In genomic region chr6:128436356-128437005, GRCm38 (mm10) we compare ENCODE assay signal across 9 mouse cellular contexts. TPM values are rescaled to one million over a fixed set of nuclear protein-coding genes. Genes with fewer than 3 reads are reported as not detected.
DNase-seq lines count a peak whose midpoint lies in the region; ATAC-seq and TF ChIP-seq lines count a peak whose summit lies in the region.
"Had no signal": no experiment of that assay in that cellular context is flagged by ENCODE, and none has a peak within 500 bp of the region (broad histone marks: within the 10 kb centered on the region; RNA-seq: fewer than 3 reads in every experiment).

No protein-coding gene starts in this region.

- peak overlapping the region; percentile 70 for H3K4me2 ChIP-seq in kidney, embryonic 16.5 days (replicated peaks; ENCODE audit: low read depth, low read length)
- H3K4me2 ChIP-seq in intestine, embryonic 16.5 days (ENCODE audit: low read depth, low read length): peak overlapping the region; percentile 69
- H3K4me2 ChIP-seq in myocyte (ENCODE audit: low read depth): peak overlapping the region; percentile 81

- H3K79me2 ChIP-seq in myocyte (ENCODE audit: control insufficient read depth, insufficient read depth): peaks cover 23% of the 10 kb centered on the region

- peaks cover 19% of the 10 kb centered on the region for H3K4me1 ChIP-seq in kidney, embryonic 16.5 days (ENCODE audit: insufficient read depth, low read length)
- peaks cover 3% of the 10 kb centered on the region; the same call in 1 of the 2 replicates for H3K4me1 ChIP-seq in embryonic fibroblast, embryonic 13.5 days (ENCODE audit: control insufficient read depth, insufficient read depth, low read length)
- H3K4me1 ChIP-seq in intestine, embryonic 16.5 days (ENCODE audit: control insufficient read depth, insufficient read depth, low read length): peaks cover 17% of the 10 kb centered on the region

- no peak overlapping the region for H3ac ChIP-seq in myocyte (ENCODE audit: control insufficient read depth, insufficient read length)

- peak overlapping the region; percentile 98 for H3K4me3 ChIP-seq in kidney, embryonic 16.5 days (ENCODE audit: low read length)
- peak overlapping the region; percentile 94 for H3K4me3 ChIP-seq in embryonic fibroblast, embryonic 13.5 days (ENCODE audit: insufficient read depth, low read length)
- H3K4me3 ChIP-seq in intestine, embryonic 16.5 days (ENCODE audit: low read length): peak overlapping the region; percentile 99
- peak overlapping the region; percentile 88 for H3K4me3 ChIP-seq in myocyte

- H3K9ac ChIP-seq in kidney, embryonic 16.5 days (replicated peaks; ENCODE audit: low read length): peak overlapping the region; percentile 97
- H3K9ac ChIP-seq in intestine, embryonic 16.5 days (ENCODE audit: low read depth, low read length): peak overlapping the region; percentile 99

- H3K27me3 ChIP-seq in kidney, embryonic 16.5 days (ENCODE audit: insufficient read depth, low read length): no peaks in the 10 kb centered on the region
- H3K27me3 ChIP-seq in intestine, embryonic 16.5 days (replicated peaks; ENCODE audit: control insufficient read depth, insufficient read depth, low read length): no peaks in the 10 kb centered on the region
- H3K27me3 ChIP-seq in myocyte (ENCODE audit: control insufficient read depth, insufficient read depth, insufficient read length): no peaks in the 10 kb centered on the region

- peaks cover 50% of the 10 kb centered on the region for H3K36me3 ChIP-seq in kidney, embryonic 16.5 days (ENCODE audit: insufficient read depth, low read length)
- peaks cover 39% of the 10 kb centered on the region for H3K36me3 ChIP-seq in intestine, embryonic 16.5 days (ENCODE audit: control insufficient read depth, insufficient read depth, low read length)
- peaks cover 37% of the 10 kb centered on the region for H3K36me3 ChIP-seq in myocyte (ENCODE audit: control insufficient read depth, insufficient read depth)

- TF ChIP-seq POLR2A in embryonic fibroblast, embryonic 13.5 days (IDR thresholded peaks at IDR 0.05; ENCODE audit: low read depth, low read length): no peak
- no peak for TF ChIP-seq POLR2A in myocyte (IDR thresholded peaks at IDR 0.05; ENCODE audit: insufficient read length, low read depth)

- no peak for TF ChIP-seq CTCF in embryonic fibroblast, embryonic 13.5 days (IDR thresholded peaks at IDR 0.05; ENCODE audit: borderline replicate concordance, insufficient read depth, low read length)

- no peak overlapping the region for H3K27ac ChIP-seq in kidney, embryonic 16.5 days (ENCODE audit: low read length)
- H3K27ac ChIP-seq in embryonic fibroblast, embryonic 13.5 days (ENCODE audit: insufficient read depth, low read length): no peak overlapping the region
- no peak overlapping the region for H3K27ac ChIP-seq in intestine, embryonic 16.5 days (ENCODE audit: low read length)

- WGBS in kidney, embryonic 16.5 days: 90% methylated on average over 8 of the region's 8 CpGs
- WGBS in intestine, embryonic 16.5 days: 69% methylated on average over 8 of the region's 8 CpGs

- no peak for DNase-seq in kidney, adult 11 months
- DNase-seq in embryo, embryonic 11 days: no peak
- DNase-seq in embryo, embryonic 10.5 days (ENCODE audit: low spot score): no peak
- DNase-seq: cerebellum, adult 18-20 months had no signal

- H3K9me3 ChIP-seq in kidney, embryonic 16.5 days (ENCODE audit: low read length): no peaks in the 10 kb centered on the region
- no peaks in the 10 kb centered on the region for H3K9me3 ChIP-seq in intestine, embryonic 16.5 days (ENCODE audit: control insufficient read depth, low read length)

- ATAC-seq in kidney, embryonic 16.5 days (ENCODE audit: low FRiP score, low TSS enrichment): no peak
- ATAC-seq in intestine, embryonic 16.5 days: no peak
- ATAC-seq in granulocyte monocyte progenitor cell, adult 5-6 weeks (replicated peaks; ENCODE audit: poor library complexity, severe bottlenecking): no peak

TF ChIP-seq in myocyte, 11 proteins besides CTCF, POLR2A, EP300 and RAD21:
- TF ChIP-seq MYOD1 (IDR thresholded peaks at IDR 0.05; ENCODE audit: control insufficient read depth in 1 of 3, insufficient read length in 2 of 3, low read depth in 2 of 3) (no peak), TCF12 (IDR thresholded peaks at IDR 0.05; ENCODE audit: insufficient read depth, poor library complexity, severe bottlenecking) (no peak), TCF3 (IDR thresholded peaks at IDR 0.05; ENCODE audit: insufficient read length, low read depth) (no peak), POLR2AphosphoS2 (IDR thresholded peaks at IDR 0.05; ENCODE audit: insufficient read length, low read depth) (no peak), CEBPB (IDR thresholded peaks at IDR 0.05; ENCODE audit: insufficient read depth, poor library complexity, severe bottlenecking) (no peak), SRF (IDR thresholded peaks at IDR 0.05; ENCODE audit: control insufficient read depth, insufficient read length, low read depth) (no peak), MAX (IDR thresholded peaks at IDR 0.05; ENCODE audit: low read depth) (no peak), MYOG (IDR thresholded peaks at IDR 0.05; ENCODE audit: control insufficient read depth in 1 of 3, insufficient read depth in 1 of 3, insufficient read length in 2 of 3, low read depth in 2 of 3) (no peak), USF1 (IDR thresholded peaks at IDR 0.05; ENCODE audit: low read depth) (no peak), E2F4 (IDR thresholded peaks at IDR 0.05; ENCODE audit: insufficient read depth) (no peak), REST (IDR thresholded peaks at IDR 0.05; ENCODE audit: insufficient read depth, insufficient read length) (no peak)

RNA-seq across cellular contexts. Expression of gene Fkbp4, which starts 2.0 kb away (rescaled TPM):
- 550 and 556 TPM in 2 replicates for polyA plus RNA-seq in kidney, embryonic 16.5 days (2015; fragmentation: Nextera tagmentation; extraction: Ambion mirVana)
- 79.9 and 102 TPM in 2 replicates for polyA plus RNA-seq in embryonic fibroblast, embryonic 13.5 days (2011; ENCODE audit: insufficient read length, low read depth, missing spikeins)
- polyA plus RNA-seq in intestine, embryonic 16.5 days (2015; fragmentation: Nextera tagmentation; extraction: Ambion mirVana): 461 and 516 TPM in 2 replicates
- 224 TPM for polyA plus RNA-seq in myocyte (2012; fragmentation: generic; extraction: Trizol)
- total RNA-seq in granulocyte monocyte progenitor cell, adult 5-6 weeks (2014; fragmentation: Nextera tagmentation): 216 and 249 TPM in 2 replicates
- 331 and 365 TPM in 2 replicates for total RNA-seq in granulocyte monocyte progenitor cell, adult 5-6 weeks (2017)

RNA-seq across cellular contexts. Expression of gene Itfg2, which starts 11.8 kb away (rescaled TPM):
- 35.6 and 39.2 TPM in 2 replicates for polyA plus RNA-seq in kidney, embryonic 16.5 days (2015; fragmentation: Nextera tagmentation; extraction: Ambion mirVana)
- polyA plus RNA-seq in embryonic fibroblast, embryonic 13.5 days (2011; ENCODE audit: insufficient read length, low read depth, missing spikeins): 12.1 and 15.2 TPM in 2 replicates
- 26.1 and 26.6 TPM in 2 replicates for polyA plus RNA-seq in intestine, embryonic 16.5 days (2015; fragmentation: Nextera tagmentation; extraction: Ambion mirVana)
- 32.6 TPM for polyA plus RNA-seq in myocyte (2012; fragmentation: generic; extraction: Trizol)
- 9.9 and 75.9 TPM in 2 replicates for total RNA-seq in granulocyte monocyte progenitor cell, adult 5-6 weeks (2014; fragmentation: Nextera tagmentation)
- total RNA-seq in granulocyte monocyte progenitor cell, adult 5-6 weeks (2017): 23.5 and 33.3 TPM in 2 replicates

RNA-seq across cellular contexts. Expression of gene Nrip2, which starts 37.4 kb away (rescaled TPM):
- polyA plus RNA-seq in kidney, embryonic 16.5 days (2015; fragmentation: Nextera tagmentation; extraction: Ambion mirVana): 24.7 and 26.3 TPM in 2 replicates
- polyA plus RNA-seq in embryonic fibroblast, embryonic 13.5 days (2011; ENCODE audit: insufficient read length, low read depth, missing spikeins): 3.5 and 9.1 TPM in 2 replicates
- 5.3 and 5.7 TPM in 2 replicates for polyA plus RNA-seq in intestine, embryonic 16.5 days (2015; fragmentation: Nextera tagmentation; extraction: Ambion mirVana)
- polyA plus RNA-seq in myocyte (2012; fragmentation: generic; extraction: Trizol): 1.1 TPM
- not detected in 2 replicates for total RNA-seq in granulocyte monocyte progenitor cell, adult 5-6 weeks (2014; fragmentation: Nextera tagmentation)
- not detected in 2 replicates for total RNA-seq in granulocyte monocyte progenitor cell, adult 5-6 weeks (2017)
